Mouse (Mus musculus) intestine, embryonic 16.5 days (tissue): ENCODE results near the gene Bnip2. TPM values are rescaled to one million over a fixed set of nuclear protein-coding genes. Genes with fewer than 3 reads are reported as not detected.
"Not testable (repeated sequence)": the region's sequence is repeated elsewhere in the genome, so short reads cannot be mapped to it uniquely, and the experiment has no call there.

Experiments used
- ATAC-seq: fragments of 200-750 bp; cut with Nextera tagmentation; 2 replicates; pipeline ENCODE4 v1.8.0; 2017; ENCODE audit warnings: moderate TSS enrichment, moderate library complexity
- H3K27ac ChIP-seq: fragments of 300-500 bp; sonication (generic); 2 replicates; pipeline ENCODE4 v1.5.1; 2014; ENCODE audit warnings: mild to moderate bottlenecking, low read length
- H3K27me3 ChIP-seq: fragments of 300-500 bp; sonication (generic); replicated peaks from 2 replicates; pipeline ENCODE4 v1.6.1; 2014; ENCODE audit warnings: low read length, control low read depth, mixed read lengths; ENCODE audit not compliant: control insufficient read depth, insufficient read depth
- H3K36me3 ChIP-seq: fragments of 300-500 bp; sonication (generic); 2 replicates; pipeline ENCODE4 v1.6.1; 2014; ENCODE audit warnings: low read length, control low read depth; ENCODE audit not compliant: control insufficient read depth, insufficient read depth
- H3K4me1 ChIP-seq: fragments of 300-500 bp; sonication (generic); 2 replicates; pipeline ENCODE4 v1.6.1; 2014; ENCODE audit warnings: low read length, control low read depth, mixed read lengths; ENCODE audit not compliant: control insufficient read depth, insufficient read depth
- H3K4me2 ChIP-seq: fragments of 300-500 bp; sonication (generic); 2 replicates; pipeline ENCODE4 v1.6.1; 2014; ENCODE audit warnings: low read depth, low read length, control low read depth
- H3K4me3 ChIP-seq: fragments of 300-500 bp; sonication (generic); 2 replicates; pipeline ENCODE4 v1.5.1; 2014; ENCODE audit warnings: mild to moderate bottlenecking, low read length
- H3K9ac ChIP-seq: fragments of 300-500 bp; sonication (generic); 2 replicates; pipeline ENCODE4 v1.6.1; 2014; ENCODE audit warnings: low read depth, low read length
- H3K9me3 ChIP-seq: fragments of 300-500 bp; sonication (generic); 2 replicates; pipeline ENCODE4 v1.6.1; 2016; ENCODE audit warnings: low read length, control low read depth; ENCODE audit not compliant: control insufficient read depth
- WGBS: fragments of 180-500 bp; shearing (Covaris S2); extraction: QIAGEN DNeasy Blood & Tissue Kit; methylation state at CpG from one replicate; pipeline ENCODE4 v1.1.7; 2014; 5-methylcytosine and 5-hydroxymethylcytosine counted together
- polyA plus RNA-seq: library from polyadenylated mRNA; unstranded; fragments of >200 nt; fragmentation: Nextera tagmentation; extraction: Ambion mirVana; gene quantifications from 2 replicates; pipeline ENCODE4 v1.2.1, GENCODE M21; 2015

Bnip2 gene
- polyA plus RNA-seq, 1 experiment from 2014 or later: 60.0 TPM

- H3K36me3 ChIP-seq, H3K4me2 ChIP-seq, H3K9me3 ChIP-seq, H3K4me1 ChIP-seq, H3K9ac ChIP-seq, H3K27me3 ChIP-seq, H3K4me3 ChIP-seq, H3K27ac ChIP-seq, ATAC-seq: not testable (repeated sequence)
- 50% methylated on average over 1 of the region's 1 CpGs for WGBS
These were observed 34.3 kb downstream of the Bnip2 start for GRCm38 (mm10) chr9:70023615-70024014.

- no peak for ATAC-seq
- no peaks in the 10 kb centered on the region for H3K9me3 ChIP-seq
- no peak overlapping the region for H3K9ac ChIP-seq
These were observed 35.4 kb downstream of the Bnip2 start for GRCm38 (mm10) chr9:70024648-70025047.

GRCm38 (mm10) chr9:70025365-70026012 is 36.2 kb downstream of the Bnip2 start:
- Histone ChIP-seq H3K36me3 (no peaks in the 10 kb centered on the region), H3K9me3 (no peaks in the 10 kb centered on the region), H3K27ac (no peak overlapping the region), H3K27me3 (no peaks in the 10 kb centered on the region), H3K4me3 (no peak overlapping the region), H3K9ac (no peak overlapping the region), H3K4me2 (no peak overlapping the region), H3K4me1 (peaks cover 4% of the 10 kb centered on the region; the same call in 1 of the 2 replicates)
- no peak for ATAC-seq
- 96% methylated on average over 2 of the region's 2 CpGs for WGBS

More at GRCm38 (mm10) chr9:70024648-70025047, 35.4 kb downstream of the Bnip2 start:
- H3K4me3 ChIP-seq: no peak overlapping the region
- no peak overlapping the region for H3K4me2 ChIP-seq
- peaks cover 4% of the 10 kb centered on the region; the same call in 1 of the 2 replicates for H3K4me1 ChIP-seq
- H3K27ac ChIP-seq: no peak overlapping the region
- H3K36me3 ChIP-seq: no peaks in the 10 kb centered on the region
- H3K27me3 ChIP-seq: no peaks in the 10 kb centered on the region

- Histone ChIP-seq H3K27me3 (no peaks in the 10 kb centered on the region), H3K4me2 (no peak overlapping the region), H3K9me3 (no peaks in the 10 kb centered on the region), H3K4me3 (no peak overlapping the region), H3K27ac (no peak overlapping the region), H3K4me1 (no peaks in the 10 kb centered on the region), H3K36me3 (no peaks in the 10 kb centered on the region), H3K9ac (no peak overlapping the region)
- no peak for ATAC-seq
- WGBS: 91% methylated on average over 1 of the region's 1 CpGs
These were observed 42.9 kb downstream of the Bnip2 start for GRCm38 (mm10) chr9:70032167-70032566.

GRCm38 (mm10) chr9:70033056-70033455 is 43.8 kb downstream of the Bnip2 start:
- 51% methylated on average over 9 of the region's 9 CpGs for WGBS
- Histone ChIP-seq H3K4me3 (peak overlapping the region; percentile 13), H3K36me3 (no peaks in the 10 kb centered on the region), H3K9ac (no peak overlapping the region), H3K4me1 (no peaks in the 10 kb centered on the region), H3K27ac (no peak overlapping the region), H3K4me2 (no peak overlapping the region), H3K9me3 (no peaks in the 10 kb centered on the region), H3K27me3 (no peaks in the 10 kb centered on the region)
- ATAC-seq: no peak

GRCm38 (mm10) chr9:70034702-70035101 is 45.4 kb downstream of the Bnip2 start:
- Histone ChIP-seq H3K9ac (no peak overlapping the region), H3K9me3 (no peaks in the 10 kb centered on the region), H3K27ac (no peak overlapping the region), H3K4me1 (no peaks in the 10 kb centered on the region), H3K36me3 (no peaks in the 10 kb centered on the region), H3K27me3 (no peaks in the 10 kb centered on the region), H3K4me2 (no peak overlapping the region), H3K4me3 (no peak overlapping the region)
- WGBS: 88% methylated on average over 7 of the region's 7 CpGs
- no peak for ATAC-seq

- peak; percentile 87 for ATAC-seq
- H3K27ac ChIP-seq: no peak overlapping the region
- no peaks in the 10 kb centered on the region for H3K4me1 ChIP-seq
These were observed 47.4 kb downstream of the Bnip2 start for GRCm38 (mm10) chr9:70036646-70037045.

GRCm38 (mm10) chr9:70037988-70038387 is 48.7 kb downstream of the Bnip2 start, which contains the start of gene Gcnt3:
Gcnt3 (minus strand) TSS chr9:70038088.
- no peaks in the 10 kb centered on the region for H3K27me3 ChIP-seq
- ATAC-seq: no peak
- H3K36me3 ChIP-seq: no peaks in the 10 kb centered on the region
- no peak within 1 kb of the TSS for H3K4me3 ChIP-seq
- no peaks in the 10 kb centered on the region for H3K4me1 ChIP-seq
- 72% methylated on average over 7 of the region's 7 CpGs for WGBS
- H3K9ac ChIP-seq: no peak within 1 kb of the TSS
- H3K9me3 ChIP-seq: no peaks in the 10 kb centered on the region
- no peak within 1 kb of the TSS for H3K4me2 ChIP-seq
- H3K27ac ChIP-seq: no peak within 1 kb of the TSS

More at GRCm38 (mm10) chr9:70036646-70037045, 47.4 kb downstream of the Bnip2 start:
- WGBS: 55% methylated on average over 4 of the region's 4 CpGs
- Histone ChIP-seq H3K27me3 (no peaks in the 10 kb centered on the region), H3K4me3 (no peak overlapping the region), H3K36me3 (no peaks in the 10 kb centered on the region), H3K9me3 (no peaks in the 10 kb centered on the region), H3K4me2 (no peak overlapping the region), H3K9ac (no peak overlapping the region)

- Histone ChIP-seq H3K27ac (0 out of 2 replicates have a peak overlapping the region, but pooled peaks have one; percentile 4), H3K27me3 (no peaks in the 10 kb centered on the region), H3K9ac (no peak overlapping the region), H3K4me1 (peaks cover 6% of the 10 kb centered on the region; the same call in 1 of the 2 replicates), H3K4me2 (no peak overlapping the region), H3K4me3 (no peak overlapping the region), H3K36me3 (no peaks in the 10 kb centered on the region), H3K9me3 (no peaks in the 10 kb centered on the region)
- peak; percentile 52 for ATAC-seq
- WGBS: 68% methylated on average over 6 of the region's 6 CpGs
These were observed 50.5 kb downstream of the Bnip2 start for GRCm38 (mm10) chr9:70039597-70040385.
